Mouse (Mus musculus): ENCODE results near the gene Smco4. TPM values are rescaled to one million over a fixed set of nuclear protein-coding genes. Genes with fewer than 3 reads are reported as not detected.

Smco4 gene
- polyA plus RNA-seq, 1 experiment from 2014 or later: 3.2 TPM

DNA sequence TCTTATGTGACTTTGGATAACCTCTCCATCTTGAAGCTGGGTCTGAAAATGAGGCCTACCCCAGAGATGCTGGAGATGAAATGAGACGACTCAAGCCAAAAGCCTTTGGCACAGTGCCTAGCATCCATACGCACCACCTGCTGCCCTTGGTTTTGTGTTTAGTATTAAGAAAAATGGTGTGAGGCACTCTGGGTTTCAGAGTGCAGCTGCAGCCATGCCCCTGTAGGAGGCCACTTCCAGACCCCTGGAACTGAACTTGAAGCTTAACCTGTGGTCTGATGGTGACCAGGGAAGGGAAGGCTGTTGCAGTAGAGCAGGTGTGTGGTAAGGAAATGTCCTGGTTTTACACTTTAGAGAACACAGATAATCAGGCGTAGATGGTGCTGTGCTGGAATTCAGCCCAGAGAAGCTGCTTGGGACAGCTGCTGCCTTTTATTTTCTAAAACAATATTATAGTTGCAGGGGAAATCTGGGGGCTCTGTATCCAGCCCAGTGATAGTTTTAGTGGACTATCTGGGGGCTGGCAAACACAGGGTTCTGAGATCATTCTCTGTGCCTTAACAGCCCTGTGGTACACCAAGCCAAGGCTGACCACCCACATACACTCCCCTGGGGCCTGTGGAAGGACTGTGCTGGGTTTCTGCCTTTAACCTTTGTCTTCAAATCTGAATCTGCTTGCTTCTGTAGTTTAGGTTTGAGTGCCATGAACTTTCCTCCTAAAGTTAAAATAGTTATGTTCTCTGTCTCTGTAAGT is 17.5 kb downstream of the Smco4 start:
- Histone ChIP-seq H3K9me3 (no peaks in the 10 kb centered on the region), H3K4me2 (replicated peaks) (no peak overlapping the region), H3K27me3 (replicated peaks) (no peaks in the 10 kb centered on the region), H3K4me1 (replicated peaks) (peaks cover 16% of the 10 kb centered on the region), H3K36me3 (no peaks in the 10 kb centered on the region), H3K27ac (no peak overlapping the region), H3K4me3 (replicated peaks) (no peak overlapping the region), H3K9ac (no peak overlapping the region)
- no peak for ATAC-seq
- WGBS: 46% methylated on average over 3 of the region's 3 CpGs

DNA sequence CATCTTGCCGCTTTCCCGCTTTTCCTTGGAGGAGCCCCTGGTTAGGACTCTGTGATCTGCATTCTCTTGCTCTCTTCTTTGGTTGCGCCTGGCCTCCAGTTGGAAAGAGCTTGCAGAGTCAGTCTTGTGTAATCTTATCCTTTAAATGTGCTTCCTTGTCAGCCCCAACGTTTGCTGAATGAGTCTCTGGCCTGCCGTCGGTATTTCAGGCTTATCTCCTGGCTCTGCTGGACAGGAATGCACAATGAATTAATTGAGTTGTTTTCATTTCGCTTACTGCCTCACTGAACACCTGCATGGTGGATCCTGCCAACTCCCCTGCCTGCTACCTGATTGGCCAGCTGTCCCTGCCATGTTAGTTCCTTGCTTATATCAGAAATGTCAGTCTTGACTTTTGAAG is 19.7 kb downstream of the Smco4 start:
- Histone ChIP-seq H3K4me1 (replicated peaks) (peaks cover 10% of the 10 kb centered on the region), H3K36me3 (no peaks in the 10 kb centered on the region), H3K27me3 (replicated peaks) (no peaks in the 10 kb centered on the region), H3K27ac (no peak overlapping the region), H3K4me3 (replicated peaks) (no peak overlapping the region), H3K9me3 (no peaks in the 10 kb centered on the region), H3K9ac (no peak overlapping the region), H3K4me2 (replicated peaks) (no peak overlapping the region)
- peak; percentile 66 for ATAC-seq
- WGBS: 45% methylated on average over 7 of the region's 7 CpGs

DNA sequence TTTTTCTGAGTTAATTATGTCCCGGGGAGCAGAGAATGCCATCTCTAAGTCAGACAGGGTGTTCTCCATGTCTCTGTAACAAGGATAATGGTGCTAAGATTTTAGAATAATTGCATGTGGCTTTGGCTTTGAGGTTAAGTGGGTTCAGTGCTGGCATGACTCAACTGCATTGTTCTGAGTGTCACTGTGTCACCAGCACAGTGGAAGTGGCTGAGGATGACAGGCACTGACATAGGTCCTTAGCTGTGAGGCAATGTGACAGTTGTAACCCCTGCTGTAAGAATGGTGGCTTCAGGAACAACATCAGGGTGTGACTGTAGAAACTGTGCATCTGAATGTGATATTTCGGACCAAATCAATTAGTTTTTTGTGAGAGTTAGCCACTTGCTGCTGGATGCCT is 22.8 kb downstream of the Smco4 start:
- Histone ChIP-seq H3K4me3 (replicated peaks) (no peak overlapping the region), H3K4me1 (replicated peaks) (0 out of 2 replicates have a peak, but pooled peaks cover 7% of the 10 kb centered on the region), H3K27me3 (replicated peaks) (no peaks in the 10 kb centered on the region), H3K27ac (no peak overlapping the region), H3K9ac (no peak overlapping the region), H3K4me2 (replicated peaks) (no peak overlapping the region), H3K36me3 (no peaks in the 10 kb centered on the region), H3K9me3 (no peaks in the 10 kb centered on the region)
- no peak for ATAC-seq
- 68% methylated on average over 2 of the region's 2 CpGs for WGBS

DNA sequence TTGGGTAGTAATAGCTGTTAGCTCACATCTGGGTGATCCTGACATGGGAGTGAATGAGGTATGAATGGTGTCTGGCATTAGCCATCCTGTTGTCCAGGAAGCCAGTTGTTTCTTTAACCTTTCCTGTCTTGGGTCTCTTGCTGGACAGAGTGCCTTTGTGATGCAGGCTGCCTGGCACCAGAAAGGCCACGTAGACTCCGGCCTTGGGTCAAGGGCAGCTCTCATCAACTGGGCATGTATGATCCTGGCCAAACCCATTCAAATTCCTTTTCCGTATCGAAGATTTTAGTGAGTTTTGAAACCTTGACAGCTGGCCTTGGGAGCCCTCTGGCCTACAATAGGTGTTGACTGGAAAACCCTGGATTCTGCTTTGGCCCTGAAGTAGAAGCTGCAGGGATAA is 24.7 kb downstream of the Smco4 start:
- ATAC-seq: no peak
- H3K9ac ChIP-seq: no peak overlapping the region
- WGBS: 76% methylated on average over 4 of the region's 4 CpGs
- H3K9me3 ChIP-seq: no peaks in the 10 kb centered on the region
- H3K4me1 ChIP-seq (replicated peaks): 0 out of 2 replicates have a peak, but pooled peaks cover 3% of the 10 kb centered on the region
- no peak overlapping the region for H3K27ac ChIP-seq
- no peak overlapping the region for H3K4me2 ChIP-seq (replicated peaks)
- no peak overlapping the region for H3K4me3 ChIP-seq (replicated peaks)
- no peaks in the 10 kb centered on the region for H3K36me3 ChIP-seq
- no peaks in the 10 kb centered on the region for H3K27me3 ChIP-seq (replicated peaks)

DNA sequence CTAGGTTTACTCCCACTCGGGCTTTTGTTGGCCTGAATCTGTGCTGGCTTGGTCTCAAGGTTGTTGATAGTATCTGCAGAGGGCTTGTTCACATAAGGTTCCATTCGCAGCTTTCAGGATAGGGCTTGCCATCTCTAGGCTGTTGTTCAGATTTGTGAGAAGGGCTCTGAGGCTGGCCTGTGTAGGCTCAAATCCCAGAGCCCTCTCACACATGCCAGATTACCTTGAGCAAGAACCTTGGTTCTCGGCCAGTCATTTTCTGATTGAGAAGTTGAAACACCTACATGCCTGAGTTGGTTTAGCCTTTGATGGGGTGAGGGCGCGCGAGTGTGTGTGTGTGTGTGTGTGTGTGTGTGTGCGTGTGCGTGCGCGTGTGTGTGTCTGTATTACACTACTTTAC is 29.1 kb downstream of the Smco4 start:
- H3K27me3 ChIP-seq (replicated peaks): no peaks in the 10 kb centered on the region
- H3K27ac ChIP-seq: no peak overlapping the region
- H3K9me3 ChIP-seq: no peaks in the 10 kb centered on the region
- H3K9ac ChIP-seq: no peak overlapping the region
- 0 out of 2 replicates have a peak, but pooled peaks cover 2% of the 10 kb centered on the region for H3K4me1 ChIP-seq (replicated peaks)
- no peak for ATAC-seq
- no peaks in the 10 kb centered on the region for H3K36me3 ChIP-seq
- no peak overlapping the region for H3K4me3 ChIP-seq (replicated peaks)
- no peak overlapping the region for H3K4me2 ChIP-seq (replicated peaks)
- WGBS: 88% methylated on average over 10 of the region's 10 CpGs

DNA sequence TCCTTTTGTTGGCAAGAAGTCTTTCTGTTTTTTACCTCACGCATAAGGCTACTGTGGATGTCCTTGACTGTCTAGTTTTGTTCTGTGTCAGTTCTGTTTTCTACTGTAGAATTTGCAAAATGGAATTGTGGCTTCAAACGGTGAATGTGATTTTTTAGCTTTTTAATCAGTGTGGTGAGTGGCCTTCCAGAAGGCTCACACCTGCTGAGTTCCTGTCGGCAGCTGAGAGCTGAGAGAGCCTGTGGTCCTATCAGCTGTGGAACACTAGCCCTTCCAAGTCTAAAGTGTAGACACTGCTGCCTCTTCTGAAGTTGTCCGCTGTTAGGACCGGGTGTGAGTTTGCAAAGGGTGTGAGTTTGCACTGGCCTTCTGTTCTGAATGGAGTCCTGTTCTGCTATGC is 29.7 kb downstream of the Smco4 start:
- no peak overlapping the region for H3K27ac ChIP-seq
- H3K4me1 ChIP-seq (replicated peaks): peaks cover 4% of the 10 kb centered on the region; the same call in 1 of the 2 replicates
- no peak overlapping the region for H3K9ac ChIP-seq
- no peak for ATAC-seq
- H3K9me3 ChIP-seq: no peaks in the 10 kb centered on the region
- H3K4me2 ChIP-seq (replicated peaks): no peak overlapping the region
- WGBS: 73% methylated on average over 5 of the region's 5 CpGs
- no peaks in the 10 kb centered on the region for H3K36me3 ChIP-seq
- no peak overlapping the region for H3K4me3 ChIP-seq (replicated peaks)
- H3K27me3 ChIP-seq (replicated peaks): no peaks in the 10 kb centered on the region

DNA sequence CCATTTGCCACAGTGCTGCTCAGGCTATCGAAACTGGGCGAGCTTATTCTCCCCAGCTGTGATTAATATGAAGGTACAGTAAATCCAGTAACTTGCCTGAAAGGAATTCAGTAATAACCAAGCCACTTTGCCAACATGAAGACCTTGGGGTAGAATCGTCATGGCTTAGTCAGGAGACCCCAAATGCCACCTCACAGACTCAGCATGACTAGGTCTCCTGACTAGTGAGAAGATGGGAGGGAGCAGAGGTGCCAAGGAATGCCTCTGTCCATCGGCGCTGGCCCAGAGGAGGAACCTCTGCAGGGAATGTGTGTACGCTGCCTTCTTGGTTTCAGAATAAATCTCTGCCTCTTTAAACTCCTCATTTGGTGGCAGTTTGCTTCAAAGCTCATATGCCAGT is 30.4 kb downstream of the Smco4 start:
- Histone ChIP-seq H3K9me3 (no peaks in the 10 kb centered on the region), H3K4me3 (replicated peaks) (no peak overlapping the region), H3K4me2 (replicated peaks) (no peak overlapping the region), H3K36me3 (no peaks in the 10 kb centered on the region), H3K27me3 (replicated peaks) (no peaks in the 10 kb centered on the region), H3K27ac (no peak overlapping the region), H3K9ac (no peak overlapping the region), H3K4me1 (replicated peaks) (peaks cover 10% of the 10 kb centered on the region)
- ATAC-seq: no peak
- 81% methylated on average over 6 of the region's 6 CpGs for WGBS

DNA sequence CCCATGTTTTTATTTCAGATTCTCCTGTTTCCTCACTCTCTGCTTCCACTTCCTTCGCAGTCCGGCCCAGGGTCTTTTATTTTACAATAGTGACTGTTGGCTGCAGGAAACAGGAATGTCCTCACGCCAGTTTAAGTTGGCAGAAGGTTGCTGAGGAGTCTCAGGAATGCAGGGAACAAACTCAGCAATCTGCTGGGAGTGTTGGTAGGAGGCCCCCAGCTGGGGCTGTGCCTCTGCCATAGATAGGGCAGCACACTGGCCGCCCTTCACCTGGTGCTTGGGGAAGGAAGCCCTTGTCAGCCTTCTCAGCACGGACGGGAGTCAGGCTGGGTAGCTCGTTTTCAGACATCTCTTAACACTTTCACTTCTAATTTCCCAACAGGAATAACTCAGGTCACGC is 32.0 kb downstream of the Smco4 start:
- H3K9me3 ChIP-seq: no peaks in the 10 kb centered on the region
- no peaks in the 10 kb centered on the region for H3K27me3 ChIP-seq (replicated peaks)
- H3K4me1 ChIP-seq (replicated peaks): peaks cover 26% of the 10 kb centered on the region
- WGBS: 46% methylated on average over 8 of the region's 8 CpGs
- H3K9ac ChIP-seq: no peak overlapping the region
- no peak overlapping the region for H3K4me2 ChIP-seq (replicated peaks)
- no peak overlapping the region for H3K27ac ChIP-seq
- H3K4me3 ChIP-seq (replicated peaks): no peak overlapping the region
- H3K36me3 ChIP-seq: no peaks in the 10 kb centered on the region
- peak; percentile 44; the same call in 1 of the 2 replicates for ATAC-seq

DNA sequence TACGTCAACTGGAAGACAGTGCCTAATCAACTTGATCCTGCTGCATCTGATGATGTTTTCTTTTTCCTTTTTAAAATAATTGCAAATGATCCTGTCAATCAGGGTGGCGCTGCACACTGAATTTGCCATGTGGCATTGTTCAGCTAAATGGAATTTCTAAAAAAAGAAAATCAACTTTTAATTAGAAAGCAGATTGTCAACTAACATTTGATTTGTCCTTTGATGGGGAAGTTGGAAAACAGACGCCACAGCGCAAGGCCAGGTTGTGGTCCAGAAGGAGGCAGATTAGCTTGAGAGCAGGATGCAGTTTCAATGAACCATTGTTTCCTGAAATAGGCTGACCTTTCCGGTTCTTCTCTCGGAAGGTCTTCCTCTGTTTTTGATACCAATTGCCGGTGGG is 33.3 kb downstream of the Smco4 start:
- H3K9me3 ChIP-seq: no peaks in the 10 kb centered on the region
- no peaks in the 10 kb centered on the region for H3K27me3 ChIP-seq (replicated peaks)
- peaks cover 38% of the 10 kb centered on the region for H3K4me1 ChIP-seq (replicated peaks)
- no peak overlapping the region for H3K4me2 ChIP-seq (replicated peaks)
- 74% methylated on average over 7 of the region's 7 CpGs for WGBS
- no peak overlapping the region for H3K4me3 ChIP-seq (replicated peaks)
- ATAC-seq: no peak
- H3K9ac ChIP-seq: no peak overlapping the region
- no peaks in the 10 kb centered on the region for H3K36me3 ChIP-seq
- H3K27ac ChIP-seq: no peak overlapping the region

DNA sequence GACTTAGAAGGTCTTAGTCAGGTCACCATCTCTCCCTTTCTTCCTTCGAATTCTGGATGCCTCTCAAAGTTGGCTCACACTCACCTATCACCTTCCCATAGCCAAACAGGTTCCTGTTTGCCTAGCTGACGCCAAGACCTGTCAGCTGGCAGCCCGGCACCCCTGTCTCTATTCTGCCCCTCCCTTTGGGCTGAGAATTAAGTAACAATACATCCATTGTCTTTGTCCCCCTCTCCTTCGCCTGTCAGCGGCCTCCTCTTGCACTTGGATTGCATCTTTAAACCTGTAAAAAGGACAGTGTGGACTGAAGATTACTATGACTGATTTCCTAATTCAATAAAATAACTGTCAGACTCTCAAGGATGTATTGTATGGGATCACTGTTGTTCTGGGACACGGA is 34.6 kb downstream of the Smco4 start:
- Histone ChIP-seq H3K27ac (no peak overlapping the region), H3K4me2 (replicated peaks) (no peak overlapping the region), H3K4me1 (replicated peaks) (peaks cover 38% of the 10 kb centered on the region), H3K9me3 (no peaks in the 10 kb centered on the region), H3K9ac (no peak overlapping the region), H3K27me3 (replicated peaks) (no peaks in the 10 kb centered on the region), H3K4me3 (replicated peaks) (no peak overlapping the region), H3K36me3 (no peaks in the 10 kb centered on the region)
- ATAC-seq: no peak
- 58% methylated on average over 6 of the region's 6 CpGs for WGBS

DNA sequence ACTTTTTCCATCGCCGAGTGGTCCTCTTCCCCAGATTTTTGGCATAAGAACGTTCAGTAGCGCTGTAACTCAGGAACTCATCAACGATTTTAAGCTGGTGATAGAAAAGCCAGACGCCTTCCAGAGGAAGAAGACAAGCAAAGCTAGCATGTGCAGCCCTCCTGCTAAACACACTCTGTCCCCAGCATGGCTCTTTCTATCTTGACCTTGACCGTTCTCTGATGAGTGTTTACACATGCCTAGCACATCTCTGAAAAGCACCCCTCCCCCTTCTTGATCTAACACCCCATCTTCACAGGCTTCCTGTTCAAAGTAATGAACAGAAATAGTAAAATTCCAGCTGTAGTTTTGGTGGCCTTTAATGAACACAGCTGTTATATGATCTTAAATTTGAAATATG is 35.1 kb downstream of the Smco4 start:
- Histone ChIP-seq H3K9ac (no peak overlapping the region), H3K27ac (no peak overlapping the region), H3K4me2 (replicated peaks) (no peak overlapping the region), H3K9me3 (no peaks in the 10 kb centered on the region), H3K4me3 (replicated peaks) (no peak overlapping the region), H3K36me3 (no peaks in the 10 kb centered on the region), H3K4me1 (replicated peaks) (peaks cover 40% of the 10 kb centered on the region), H3K27me3 (replicated peaks) (no peaks in the 10 kb centered on the region)
- 49% methylated on average over 7 of the region's 7 CpGs for WGBS
- no peak for ATAC-seq

DNA sequence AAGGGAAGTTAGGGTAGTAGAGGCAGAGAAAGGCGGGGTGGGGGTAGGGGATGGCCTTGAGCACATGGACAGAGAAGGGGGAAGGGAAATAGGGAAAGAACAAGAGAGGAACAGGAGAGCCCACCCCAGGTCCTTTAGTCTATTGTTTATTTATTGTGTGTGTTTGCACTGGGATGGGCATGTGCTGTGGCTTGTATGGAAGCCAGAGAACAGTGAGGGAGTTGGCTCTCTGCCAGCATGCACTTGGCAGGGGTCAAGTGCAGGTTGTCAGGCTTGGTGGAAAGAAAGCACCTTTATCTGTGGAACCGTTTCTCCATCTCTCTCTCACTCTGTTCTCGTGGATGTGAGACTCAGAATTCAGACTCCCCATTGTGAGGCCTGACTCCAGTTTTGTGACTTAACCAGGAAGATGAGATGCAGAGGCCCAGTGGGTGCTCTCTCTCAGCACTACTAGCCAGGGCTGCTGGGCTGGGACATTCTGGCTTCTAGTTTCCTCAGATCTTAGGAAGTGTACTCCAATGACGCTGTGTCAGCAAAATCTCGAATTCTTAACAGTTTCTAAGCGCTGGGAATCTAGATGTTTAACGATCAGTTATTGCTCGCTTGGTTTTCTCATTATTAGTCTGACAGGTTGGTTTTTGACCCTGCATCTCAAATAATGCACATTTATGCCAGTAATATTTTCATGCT is 36.2 kb downstream of the Smco4 start:
- H3K4me3 ChIP-seq (replicated peaks): no peak overlapping the region
- H3K27me3 ChIP-seq (replicated peaks): no peaks in the 10 kb centered on the region
- no peak overlapping the region for H3K27ac ChIP-seq
- H3K4me2 ChIP-seq (replicated peaks): no peak overlapping the region
- no peak overlapping the region for H3K9ac ChIP-seq
- peak; percentile 64 for ATAC-seq
- whole genome bisulfite sequencing: 57% methylated on average over 8 of the region's 8 CpGs
- peaks cover 50% of the 10 kb centered on the region for H3K4me1 ChIP-seq (replicated peaks)
- H3K9me3 ChIP-seq: no peaks in the 10 kb centered on the region
- no peaks in the 10 kb centered on the region for H3K36me3 ChIP-seq

DNA sequence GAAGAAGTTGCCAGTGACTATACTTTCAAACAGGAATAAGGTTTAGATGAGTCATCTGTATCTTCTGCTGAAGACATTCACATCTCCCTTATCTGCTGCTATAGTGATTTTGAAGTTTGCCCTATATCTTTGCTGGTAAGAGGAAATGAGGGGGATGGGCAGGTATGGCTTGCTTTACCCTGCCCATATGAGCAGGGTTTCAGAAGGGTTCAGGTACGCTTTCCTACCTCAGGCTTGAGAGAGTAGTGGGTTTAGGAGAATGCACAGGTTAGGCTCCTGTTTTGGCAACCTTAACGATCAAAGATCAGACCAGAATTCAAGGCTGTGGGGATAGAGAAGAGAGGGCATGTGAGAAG is 36.7 kb downstream of the Smco4 start:
- peak; percentile 41 for ATAC-seq
- Histone ChIP-seq H3K4me3 (replicated peaks) (no peak overlapping the region), H3K9ac (no peak overlapping the region), H3K27ac (no peak overlapping the region), H3K9me3 (no peaks in the 10 kb centered on the region), H3K27me3 (replicated peaks) (no peaks in the 10 kb centered on the region), H3K4me2 (replicated peaks) (no peak overlapping the region), H3K4me1 (replicated peaks) (peaks cover 53% of the 10 kb centered on the region), H3K36me3 (no peaks in the 10 kb centered on the region)
- 73% methylated on average over 2 of the region's 2 CpGs for WGBS
